Mouse (Mus musculus): Measurements from ENCODE around the gene Tspan4.

The Tspan4 gene

GRCm38 (mm10) chr7:141461521-141462332, 13.3 kb upstream of the Tspan4 start:
- in situ Hi-C loops (cut with MseI, MboI) = no loop called here

GRCm38 (mm10) chr7:141462333-141462821, 12.7 kb upstream of the Tspan4 start:
- in situ Hi-C loops (cut with MseI, MboI) = no loop called here

- in situ Hi-C loops (cut with MseI, MboI) = no loop called here
Observed at GRCm38 (mm10) chr7:141463824-141464602, 11.0 kb upstream of the Tspan4 start.

GRCm38 (mm10) chr7:141464603-141465201, 10.3 kb upstream of the Tspan4 start:
- in situ Hi-C loops (cut with MseI, MboI) = no loop called here

GRCm38 (mm10) chr7:141465388-141466044, 9.5 kb upstream of the Tspan4 start:
- in situ Hi-C loops (cut with MseI, MboI) = no loop called here

- in situ Hi-C loops (cut with MseI, MboI) = no loop called here
Observed at GRCm38 (mm10) chr7:141466045-141466394, 9.0 kb upstream of the Tspan4 start.

GRCm38 (mm10) chr7:141466607-141467148, 8.4 kb upstream of the Tspan4 start:
- in situ Hi-C loops (cut with MseI, MboI) = no loop called here

GRCm38 (mm10) chr7:141467230-141468030, 7.6 kb upstream of the Tspan4 start, which contains the start of gene Cd151:
TSS of gene Cd151 (plus strand) at chr7:141467392.
- in situ Hi-C loops (cut with MseI, MboI) = no loop called here

GRCm38 (mm10) chr7:141468164-141468521, 6.9 kb upstream of the Tspan4 start:
- in situ Hi-C loops (cut with MseI, MboI) = no loop called here

GRCm38 (mm10) chr7:141468522-141469211, 6.4 kb upstream of the Tspan4 start:
- in situ Hi-C loops (cut with MseI, MboI) = no loop called here

- in situ Hi-C loops (cut with MseI, MboI) = no loop called here
Observed at GRCm38 (mm10) chr7:141469352-141469751, 5.7 kb upstream of the Tspan4 start.

GRCm38 (mm10) chr7:141469901-141470636, 5.0 kb upstream of the Tspan4 start:
- in situ Hi-C loops (cut with MseI, MboI) = no loop called here

- in situ Hi-C loops (cut with MseI, MboI) = no loop called here
Observed at GRCm38 (mm10) chr7:141470637-141470944, 4.4 kb upstream of the Tspan4 start.

GRCm38 (mm10) chr7:141471236-141471635, 3.8 kb upstream of the Tspan4 start:
- in situ Hi-C loops (cut with MseI, MboI) = no loop called here

- in situ Hi-C loops (cut with MseI, MboI) = no loop called here
Observed at GRCm38 (mm10) chr7:141472226-141472625, 2.8 kb upstream of the Tspan4 start.

GRCm38 (mm10) chr7:141472763-141473162, 2.3 kb upstream of the Tspan4 start:
- in situ Hi-C loops (cut with MseI, MboI) = no loop called here

- in situ Hi-C loops (cut with MseI, MboI) = no loop called here
Observed at GRCm38 (mm10) chr7:141474160-141474559, 880 bp upstream of the Tspan4 start.

- in situ Hi-C loops (cut with MseI, MboI) = no loop called here
Observed at GRCm38 (mm10) chr7:141475805-141476158, 742 bp downstream of the Tspan4 start.

GRCm38 (mm10) chr7:141476226-141476980, 1.4 kb downstream of the Tspan4 start:
- in situ Hi-C loops (cut with MseI, MboI) = no loop called here
